Mouse (Mus musculus): ENCODE data around the gene Rab5c. TPM values are rescaled to one million over a fixed set of nuclear protein-coding genes. Genes with fewer than 3 reads are reported as not detected.

Gene Rab5c
- total RNA-seq, 2 experiments from 2014 or later: 37.6 to 40.9 TPM

- peak overlapping the region; percentile 85 for H3K27ac ChIP-seq
- no peak overlapping the region for H3K4me3 ChIP-seq
- intact Hi-C loops (cut with DNase I): no loop called here
- DNase-seq: no peak
- TF ChIP-seq CTCF (IDR thresholded peaks at IDR 0.05): no peak
Observed at GRCm38 (mm10) chr11:100727201-100727600, 10.8 kb downstream of the Rab5c start.

GRCm38 (mm10) chr11:100724919-100725512, 13.0 kb downstream of the Rab5c start:
- intact Hi-C loops (cut with DNase I): loop anchor here (5.0 kb wide), 1 partner anchor 232 kb away; no protein-coding TSS in a partner anchor
- peak overlapping the region; percentile 7; the same call in 1 of the 2 replicates for H3K4me3 ChIP-seq
- H3K27ac ChIP-seq: peak overlapping the region; percentile 84
- no peak for TF ChIP-seq CTCF (IDR thresholded peaks at IDR 0.05)
- DNase-seq: no peak

GRCm38 (mm10) chr11:100722493-100723028, 15.5 kb downstream of the Rab5c start:
- DNase-seq: no peak
- Histone ChIP-seq H3K4me3 (no peak overlapping the region), H3K27ac (peak overlapping the region; percentile 81)
- no peak for TF ChIP-seq CTCF (IDR thresholded peaks at IDR 0.05)
- intact Hi-C loops (cut with DNase I): loop anchor here (5.0 kb wide), 1 partner anchor 235 kb away; no protein-coding TSS in a partner anchor

- intact Hi-C loops (cut with DNase I): loop anchor here (5.0 kb wide), 1 partner anchor 235 kb away; no protein-coding TSS in a partner anchor
- no peak for TF ChIP-seq CTCF (IDR thresholded peaks at IDR 0.05)
- no peak for DNase-seq
- H3K4me3 ChIP-seq: no peak overlapping the region; the same call in 1 of the 2 replicates
- H3K27ac ChIP-seq: peak overlapping the region; percentile 81
Observed at GRCm38 (mm10) chr11:100721776-100722492, 16.1 kb downstream of the Rab5c start.

GRCm38 (mm10) chr11:100721254-100721653, 16.8 kb downstream of the Rab5c start:
- Histone ChIP-seq H3K4me3 (peak overlapping the region; percentile 45), H3K27ac (peak overlapping the region; percentile 81)
- TF ChIP-seq CTCF (IDR thresholded peaks at IDR 0.05): no peak
- intact Hi-C loops (cut with DNase I): loop anchor here (5.0 kb wide), 1 partner anchor 236 kb away; no protein-coding TSS in a partner anchor
- no peak for DNase-seq

- no peak for TF ChIP-seq CTCF (IDR thresholded peaks at IDR 0.05)
- intact Hi-C loops (cut with DNase I): loop anchor here (5.0 kb wide), 1 partner anchor 237 kb away; no protein-coding TSS in a partner anchor
- Histone ChIP-seq H3K4me3 (peak overlapping the region; percentile 45), H3K27ac (peak overlapping the region; percentile 81)
- DNase-seq: no peak
Observed at GRCm38 (mm10) chr11:100720345-100720744, 17.7 kb downstream of the Rab5c start.

GRCm38 (mm10) chr11:100719893-100720292, 18.1 kb downstream of the Rab5c start:
- no peak for TF ChIP-seq CTCF (IDR thresholded peaks at IDR 0.05)
- no peak for DNase-seq
- intact Hi-C loops (cut with DNase I): loop anchor here (5.0 to 10.0 kb wide), 3 partner anchors 135 to 345 kb away; partner anchors contain the start of genes Stat5a and Stat5b
- Histone ChIP-seq H3K4me3 (peak overlapping the region; percentile 37), H3K27ac (peak overlapping the region; percentile 81)

GRCm38 (mm10) chr11:100719312-100719711, 18.7 kb downstream of the Rab5c start:
- Histone ChIP-seq H3K4me3 (no peak overlapping the region), H3K27ac (peak overlapping the region; percentile 81)
- intact Hi-C loops (cut with DNase I): loop anchor here (10.0 kb wide), 2 partner anchors 135 to 345 kb away; partner anchors contain the start of genes Stat5a and Stat5b
- no peak for TF ChIP-seq CTCF (IDR thresholded peaks at IDR 0.05)
- DNase-seq: no peak

GRCm38 (mm10) chr11:100718866-100719265, 19.1 kb downstream of the Rab5c start:
- peak overlapping the region; percentile 81 for H3K27ac ChIP-seq
- DNase-seq: no peak
- H3K4me3 ChIP-seq: no peak overlapping the region
- intact Hi-C loops (cut with DNase I): loop anchor here (10.0 kb wide), 2 partner anchors 136 to 346 kb away; partner anchors contain the start of genes Stat5a and Stat5b
- TF ChIP-seq CTCF (IDR thresholded peaks at IDR 0.05): no peak

- intact Hi-C loops (cut with DNase I): loop anchor here (10.0 kb wide), 2 partner anchors 136 to 346 kb away; partner anchors contain the start of genes Stat5a and Stat5b
- H3K4me3 ChIP-seq: no peak overlapping the region
- DNase-seq: no peak
- no peak for TF ChIP-seq CTCF (IDR thresholded peaks at IDR 0.05)
- peak overlapping the region; percentile 81 for H3K27ac ChIP-seq
Observed at GRCm38 (mm10) chr11:100718462-100718861, 19.6 kb downstream of the Rab5c start.

GRCm38 (mm10) chr11:100716649-100717048, 21.4 kb downstream of the Rab5c start:
- intact Hi-C loops (cut with DNase I): loop anchor here (10.0 kb wide), 2 partner anchors 138 to 348 kb away; partner anchors contain the start of genes Stat5a and Stat5b

GRCm38 (mm10) chr11:100714948-100715347, 23.1 kb downstream of the Rab5c start:
- intact Hi-C loops (cut with DNase I): loop anchor here (1.0 to 10.0 kb wide), 3 partner anchors 46 to 350 kb away; partner anchors contain the start of genes Stat5a and Stat5b
- H3K27ac ChIP-seq: no peak overlapping the region
- no peak for DNase-seq
- no peak overlapping the region for H3K4me3 ChIP-seq
- TF ChIP-seq CTCF (IDR thresholded peaks at IDR 0.05): no peak

More at GRCm38 (mm10) chr11:100716649-100717048, 21.4 kb downstream of the Rab5c start:
- Histone ChIP-seq H3K27ac (no peak overlapping the region), H3K4me3 (no peak overlapping the region)
- TF ChIP-seq CTCF (IDR thresholded peaks at IDR 0.05): no peak
- DNase-seq: no peak

All from gastrocnemius, adult 2 months (tissue).